Mouse (Mus musculus) embryonic fibroblast, embryonic 13.5 days (primary cell): ENCODE data around the gene Gm36176. TPM values are rescaled to one million over a fixed set of nuclear protein-coding genes. Genes with fewer than 3 reads are reported as not detected.

Source experiments
- H3K27ac ChIP-seq: 2 replicates; pipeline ENCODE4 v1.5.1; 2012; ENCODE audit warnings: low read length, control low read depth, inconsistent platforms; ENCODE audit not compliant: insufficient read depth
- H3K4me1 ChIP-seq: 2 replicates; pipeline ENCODE4 v1.6.1; 2011; ENCODE audit warnings: low read length; ENCODE audit not compliant: control insufficient read depth, insufficient read depth
- H3K4me3 ChIP-seq: 2 replicates; pipeline ENCODE4 v1.5.1; 2011; ENCODE audit warnings: mild to moderate bottlenecking, control low read depth, low read length; ENCODE audit not compliant: insufficient read depth
- CTCF ChIP-seq: IDR thresholded peaks from 2 replicates; pipeline ENCODE4 v1.5.1; 2011; ENCODE audit warnings: mild to moderate bottlenecking, control low read depth, low read length, moderate library complexity, borderline replicate concordance; ENCODE audit not compliant: insufficient read depth
- POLR2A ChIP-seq: IDR thresholded peaks from 2 replicates; pipeline ENCODE4 v1.6.1; 2011; ENCODE audit warnings: low read depth, mild to moderate bottlenecking, control low read depth, low read length, moderate library complexity
- polyA plus RNA-seq: library from polyadenylated mRNA; stranded (reverse); fragments of >200 nt; gene quantifications from 2 replicates; pipeline ENCODE4 v1.2.4, GENCODE M21; 2011; ENCODE audit warnings: low read depth; ENCODE audit not compliant: missing spikeins, insufficient read length

Gene Gm36176
- polyA plus RNA-seq, 1 experiment, result not detected

- Histone ChIP-seq H3K4me3 (no peak overlapping the region), H3K4me1 (no peaks in the 10 kb centered on the region), H3K27ac (no peak overlapping the region)
- TF ChIP-seq CTCF, result peak; percentile 33; the same call in 1 of the 2 replicates
- TF ChIP-seq POLR2A, result no peak
Measured at GRCm38 (mm10) chr10:77878985-77879384, 32.4 kb downstream of the Gm36176 start.

DNA sequence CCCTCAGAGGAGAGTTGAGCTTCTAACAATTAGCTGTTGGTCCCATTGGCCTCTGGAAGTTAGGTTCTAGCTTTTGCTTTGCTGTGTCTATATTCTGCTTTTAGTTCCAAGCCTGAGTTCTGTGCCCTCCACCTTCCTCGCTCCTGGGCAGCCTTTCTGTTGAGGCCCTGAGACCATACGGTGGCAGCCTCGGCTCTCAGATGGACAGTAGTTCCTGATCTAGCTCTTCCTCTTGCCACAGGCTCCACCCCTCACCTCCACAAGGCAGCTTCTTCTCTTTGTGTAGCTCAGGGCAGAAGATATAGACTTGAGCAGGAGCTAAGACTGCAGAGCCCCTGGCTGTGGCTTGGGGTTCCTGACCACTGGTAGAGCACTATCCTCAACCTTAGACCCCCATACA, 33.7 kb downstream of the Gm36176 start:
- H3K4me3 ChIP-seq, result no peak overlapping the region
- H3K27ac ChIP-seq, result no peak overlapping the region
- no peaks in the 10 kb centered on the region for H3K4me1 ChIP-seq
- TF ChIP-seq CTCF (no peak), POLR2A (no peak)

DNA sequence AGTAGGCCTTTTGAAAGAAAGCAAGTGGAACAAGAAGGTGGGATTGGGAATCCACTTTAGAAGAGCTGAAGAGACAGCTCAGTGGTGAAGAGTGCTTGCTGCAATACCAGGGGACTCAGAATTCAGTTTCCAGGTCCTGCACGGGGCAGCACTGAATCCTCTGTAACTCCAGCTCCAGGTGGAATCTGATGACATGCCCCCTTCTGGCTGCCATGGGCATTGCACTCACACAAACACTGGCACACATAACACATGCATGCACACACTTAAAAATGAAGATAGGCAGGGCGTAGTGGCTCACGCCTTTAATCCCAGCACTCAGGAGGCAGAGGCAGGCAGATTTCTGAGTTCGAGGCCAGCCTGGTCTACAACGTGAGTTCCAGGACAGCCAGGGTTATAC, 36.0 kb downstream of the Gm36176 start:
- no peak for TF ChIP-seq POLR2A
- no peak for TF ChIP-seq CTCF

GRCm38 (mm10) chr10:77886007-77886747, 39.6 kb downstream of the Gm36176 start:
- Histone ChIP-seq H3K27ac (no peak overlapping the region), H3K4me3 (no peak overlapping the region), H3K4me1 (no peaks in the 10 kb centered on the region)
- TF ChIP-seq CTCF, result no peak
- TF ChIP-seq POLR2A, result no peak

More for the DNA sequence above, 36.0 kb downstream of the Gm36176 start:
- H3K4me3 ChIP-seq, result no peak overlapping the region
- no peaks in the 10 kb centered on the region for H3K4me1 ChIP-seq
- H3K27ac ChIP-seq, result no peak overlapping the region

GRCm38 (mm10) chr10:77890987-77891565, 44.5 kb downstream of the Gm36176 start:
- H3K4me1 ChIP-seq, result no peaks in the 10 kb centered on the region
- no peak for TF ChIP-seq CTCF
- no peak for TF ChIP-seq POLR2A
- no peak overlapping the region for H3K27ac ChIP-seq
- no peak overlapping the region for H3K4me3 ChIP-seq

- H3K4me3 ChIP-seq, result no peak overlapping the region
Measured at GRCm38 (mm10) chr10:77895562-77895961, 49.0 kb downstream of the Gm36176 start.

More at GRCm38 (mm10) chr10:77895562-77895961, 49.0 kb downstream of the Gm36176 start:
- Histone ChIP-seq H3K27ac (no peak overlapping the region), H3K4me1 (no peaks in the 10 kb centered on the region)
- TF ChIP-seq CTCF (no peak), POLR2A (no peak)

Other genes with a start within 250 kb of the Gm36176 start
- 130 and 167 TPM in 2 replicates for gene Sumo3, start 240.7 kb upstream of the Gm36176 start, polyA plus RNA-seq
- gene Gm49325, start 240.6 kb upstream of the Gm36176 start, polyA plus RNA-seq, result 31.7 and 53.4 TPM in 2 replicates
- gene Ube2g2, start 224.5 kb upstream of the Gm36176 start, polyA plus RNA-seq, result 62.1 and 63.8 TPM in 2 replicates
- gene Tspear, start 160.2 kb upstream of the Gm36176 start, polyA plus RNA-seq, result not detected in 2 replicates
- not detected in 2 replicates for gene Gm19402, start 156.0 kb upstream of the Gm36176 start, polyA plus RNA-seq
- gene Gm9508, start 149.6 kb upstream of the Gm36176 start, polyA plus RNA-seq, result not detected in 2 replicates
- not detected in 2 replicates for gene Gm10272, start 140.2 kb upstream of the Gm36176 start, polyA plus RNA-seq
- not detected in 2 replicates for gene Gm10024, start 135.3 kb upstream of the Gm36176 start, polyA plus RNA-seq
- not detected in 2 replicates for gene Gm10142, start 131.0 kb upstream of the Gm36176 start, polyA plus RNA-seq
- not detected in 2 replicates for gene Krtap12-1, start 126.2 kb upstream of the Gm36176 start, polyA plus RNA-seq
- not detected in 2 replicates for gene Gm10100, start 120.3 kb upstream of the Gm36176 start, polyA plus RNA-seq
- gene Gm18596, start 104.2 kb upstream of the Gm36176 start, polyA plus RNA-seq, result not detected in 2 replicates
- not detected in 2 replicates for gene Gm9736, start 95.4 kb upstream of the Gm36176 start, polyA plus RNA-seq
- not detected in 2 replicates for gene Gm3233, start 87.1 kb upstream of the Gm36176 start, polyA plus RNA-seq
- gene Gm3238, start 75.5 kb upstream of the Gm36176 start, polyA plus RNA-seq, result not detected in 2 replicates
- not detected in 2 replicates for gene Gm7138, start 69.9 kb upstream of the Gm36176 start, polyA plus RNA-seq
- not detected in 2 replicates for gene Gm3250, start 64.3 kb upstream of the Gm36176 start, polyA plus RNA-seq
- gene Gm7137, start 58.6 kb upstream of the Gm36176 start, polyA plus RNA-seq, result not detected in 2 replicates
- gene Gm9639, start 51.7 kb upstream of the Gm36176 start, polyA plus RNA-seq, result not detected in 2 replicates
- gene Gm19668, start 47.7 kb upstream of the Gm36176 start, polyA plus RNA-seq, result not detected in 2 replicates
- not detected in 2 replicates for gene Gm9507, start 35.0 kb upstream of the Gm36176 start, polyA plus RNA-seq
- gene Gm2696, start 32.1 kb upstream of the Gm36176 start, polyA plus RNA-seq, result not detected in 2 replicates
- gene Krtap10-4, start 19.7 kb upstream of the Gm36176 start, polyA plus RNA-seq, result not detected in 2 replicates
- gene Krtap10-10, start 10.9 kb upstream of the Gm36176 start, polyA plus RNA-seq, result not detected in 2 replicates
- not detected in 2 replicates for gene Gm10318, start 6.1 kb downstream of the Gm36176 start, polyA plus RNA-seq
- gene Gm3285, start 15.2 kb downstream of the Gm36176 start, polyA plus RNA-seq, result not detected in 2 replicates
- gene Lrrc3, start 55.7 kb downstream of the Gm36176 start, polyA plus RNA-seq, result 1.8 and 1.9 TPM in 2 replicates
- gene Trpm2, start 123.8 kb downstream of the Gm36176 start, polyA plus RNA-seq, result not detected in 2 replicates
- gene 1810043G02Rik, start 131.7 kb downstream of the Gm36176 start, polyA plus RNA-seq, result 10.5 and 11.9 TPM in 2 replicates
- 46.8 and 59.8 TPM in 2 replicates for gene Pfkl, start 163.3 kb downstream of the Gm36176 start, polyA plus RNA-seq
- 0.45 and 1.6 TPM in 2 replicates for gene Dnmt3l, start 195.1 kb downstream of the Gm36176 start, polyA plus RNA-seq
- not detected in 2 replicates for gene Aire, start 196.8 kb downstream of the Gm36176 start, polyA plus RNA-seq
- gene Icosl, start 222.5 kb downstream of the Gm36176 start, polyA plus RNA-seq, result 0.98 TPM in 1 of 2 replicates, not detected in the other